Mouse (Mus musculus): ENCODE data around the gene Sprn. TPM values are rescaled to one million over a fixed set of nuclear protein-coding genes. Genes with fewer than 3 reads are reported as not detected.
A peak's percentile ranks its signal among the peaks of the same experiment; 100 is the strongest.

The Sprn gene
- polyA plus RNA-seq, 1 experiment from 2014 or later: not detected

DNA sequence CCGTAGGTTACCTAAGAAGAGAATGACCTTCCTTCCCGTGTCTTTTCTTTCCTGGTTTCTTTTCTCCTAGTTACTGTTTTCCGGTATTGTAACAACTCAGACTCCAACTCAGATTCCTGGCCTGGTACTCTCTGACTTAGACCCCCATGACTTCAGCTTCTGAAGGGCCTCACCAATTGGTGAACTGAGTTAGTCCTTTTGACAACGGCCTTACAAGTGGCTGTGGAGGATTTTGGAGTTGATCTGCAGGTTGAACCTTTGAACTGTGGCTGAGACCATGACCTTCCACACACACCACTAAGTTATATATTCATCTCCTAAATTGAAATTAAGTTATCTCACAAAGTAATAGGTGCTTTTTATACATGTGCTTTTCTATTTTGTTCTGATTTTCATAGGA lies 29.5 kb upstream of the Sprn start:
- Histone ChIP-seq H3K4me1 (no peaks in the 10 kb centered on the region), H3K27me3 (replicated peaks) (0 out of 2 replicates have a peak, but pooled peaks cover 5% of the 10 kb centered on the region), H3K9ac (no peak overlapping the region), H3K27ac (replicated peaks) (no peak overlapping the region), H3K36me3 (no peaks in the 10 kb centered on the region), H3K9me3 (no peaks in the 10 kb centered on the region), H3K4me3 (no peak overlapping the region), H3K4me2 (no peak overlapping the region)
- WGBS: 76% methylated on average over 4 of the region's 4 CpGs
- ATAC-seq (ENCODE audit: extremely low read depth, insufficient number of reproducible peaks, low FRiP score, low TSS enrichment): no peak

DNA sequence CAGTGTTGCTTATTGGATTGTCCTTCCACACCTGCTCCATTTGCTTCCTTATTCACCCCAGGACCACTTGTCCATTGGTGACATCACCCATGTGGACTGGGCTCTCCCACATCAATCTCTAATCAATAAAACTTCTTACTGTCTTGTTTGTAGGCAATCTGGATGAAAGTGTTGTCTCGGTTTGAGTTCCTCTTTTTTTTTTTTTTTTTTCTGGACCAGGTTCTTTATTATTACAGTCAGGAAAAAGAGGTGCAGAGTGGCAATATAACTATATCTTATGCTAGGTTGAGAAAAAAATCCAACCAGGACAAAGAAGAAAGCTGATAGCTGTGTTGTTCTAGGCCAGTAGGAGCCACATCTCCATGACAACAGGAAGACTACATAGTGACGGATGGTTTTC lies 26.0 kb upstream of the Sprn start:
- Histone ChIP-seq H3K9ac (no peak overlapping the region), H3K27me3 (replicated peaks) (0 out of 2 replicates have a peak, but pooled peaks cover 6% of the 10 kb centered on the region), H3K27ac (replicated peaks) (no peak overlapping the region), H3K36me3 (no peaks in the 10 kb centered on the region), H3K4me3 (no peak overlapping the region), H3K4me1 (no peaks in the 10 kb centered on the region), H3K9me3 (no peaks in the 10 kb centered on the region), H3K4me2 (no peak overlapping the region)
- ATAC-seq (ENCODE audit: extremely low read depth, insufficient number of reproducible peaks, low FRiP score, low TSS enrichment): no peak
- 64% methylated on average over 2 of the region's 2 CpGs for WGBS

- 80% methylated on average over 2 of the region's 2 CpGs for WGBS
- H3K36me3 ChIP-seq: no peaks in the 10 kb centered on the region
- no peak overlapping the region for H3K9ac ChIP-seq
- no peak overlapping the region for H3K4me3 ChIP-seq
- 0 out of 2 replicates have a peak, but pooled peaks cover 6% of the 10 kb centered on the region for H3K27me3 ChIP-seq (replicated peaks)
- no peak overlapping the region for H3K4me2 ChIP-seq
- ATAC-seq (ENCODE audit: extremely low read depth, insufficient number of reproducible peaks, low FRiP score, low TSS enrichment): no peak
- H3K27ac ChIP-seq (replicated peaks): no peak overlapping the region
- H3K4me1 ChIP-seq: no peaks in the 10 kb centered on the region
- no peaks in the 10 kb centered on the region for H3K9me3 ChIP-seq
Observed at GRCm38 (mm10) chr7:140179176-140179575, 24.5 kb upstream of the Sprn start.

- 53% methylated on average over 1 of the region's 1 CpGs for WGBS
Observed at GRCm38 (mm10) chr7:140172936-140173335, 18.3 kb upstream of the Sprn start, which contains the start of gene Olfr523. Gene Olfr523 (plus strand): TSS chr7:140173217.

GRCm38 (mm10) chr7:140170863-140171262 lies 16.2 kb upstream of the Sprn start:
- 81% methylated on average over 3 of the region's 3 CpGs for WGBS
- no peaks in the 10 kb centered on the region for H3K9me3 ChIP-seq
- no peak overlapping the region for H3K4me3 ChIP-seq
- ATAC-seq (ENCODE audit: extremely low read depth, insufficient number of reproducible peaks, low FRiP score, low TSS enrichment): no peak
- no peak overlapping the region for H3K4me2 ChIP-seq
- H3K27me3 ChIP-seq (replicated peaks): no peaks in the 10 kb centered on the region
- H3K36me3 ChIP-seq: no peaks in the 10 kb centered on the region
- no peaks in the 10 kb centered on the region for H3K4me1 ChIP-seq
- no peak overlapping the region for H3K9ac ChIP-seq
- no peak overlapping the region for H3K27ac ChIP-seq (replicated peaks)

More at GRCm38 (mm10) chr7:140172936-140173335, 18.3 kb upstream of the Sprn start, which contains the start of gene Olfr523:
- 0 out of 2 replicates have a peak, but pooled peaks cover 5% of the 10 kb centered on the region for H3K27me3 ChIP-seq (replicated peaks)
- H3K27ac ChIP-seq (replicated peaks): no peak within 1 kb of the TSS
- no peak for ATAC-seq (ENCODE audit: extremely low read depth, insufficient number of reproducible peaks, low FRiP score, low TSS enrichment)
- H3K4me2 ChIP-seq: no peak within 1 kb of the TSS
- no peaks in the 10 kb centered on the region for H3K9me3 ChIP-seq
- H3K36me3 ChIP-seq: no peaks in the 10 kb centered on the region
- no peak within 1 kb of the TSS for H3K9ac ChIP-seq
- H3K4me3 ChIP-seq: no peak within 1 kb of the TSS
- no peaks in the 10 kb centered on the region for H3K4me1 ChIP-seq

GRCm38 (mm10) chr7:140169386-140169785 lies 14.7 kb upstream of the Sprn start:
- WGBS: 72% methylated on average over 4 of the region's 4 CpGs
- no peaks in the 10 kb centered on the region for H3K4me1 ChIP-seq

DNA sequence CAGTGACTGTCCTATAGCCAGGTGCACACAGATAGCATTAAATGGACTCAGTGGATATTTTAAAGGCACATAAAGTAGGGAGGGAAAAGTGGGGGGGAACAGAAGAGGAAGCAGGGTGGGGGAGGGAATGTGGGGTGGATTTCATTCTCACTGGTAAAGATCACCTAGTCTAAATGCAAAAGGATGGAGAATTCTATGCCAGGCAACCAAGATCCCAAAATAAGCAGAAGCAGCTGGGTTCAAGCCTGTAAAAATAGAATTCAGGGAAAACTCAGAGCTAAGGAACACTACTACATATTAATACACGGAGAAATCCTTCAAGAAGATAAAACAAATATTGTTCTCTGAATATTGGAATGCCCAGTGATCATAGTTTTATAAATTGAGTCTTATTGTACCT lies 13.3 kb upstream of the Sprn start:
- Histone ChIP-seq H3K4me1 (no peaks in the 10 kb centered on the region), H3K4me3 (no peak overlapping the region), H3K4me2 (no peak overlapping the region), H3K9ac (no peak overlapping the region), H3K36me3 (no peaks in the 10 kb centered on the region), H3K27ac (replicated peaks) (no peak overlapping the region), H3K27me3 (replicated peaks) (no peaks in the 10 kb centered on the region), H3K9me3 (no peaks in the 10 kb centered on the region)
- no peak for ATAC-seq (ENCODE audit: extremely low read depth, insufficient number of reproducible peaks, low FRiP score, low TSS enrichment)
- 54% methylated on average over 1 of the region's 1 CpGs for WGBS

More at GRCm38 (mm10) chr7:140169386-140169785, 14.7 kb upstream of the Sprn start:
- no peak overlapping the region for H3K9ac ChIP-seq
- H3K36me3 ChIP-seq: no peaks in the 10 kb centered on the region
- H3K9me3 ChIP-seq: no peaks in the 10 kb centered on the region
- H3K27ac ChIP-seq (replicated peaks): no peak overlapping the region
- no peaks in the 10 kb centered on the region for H3K27me3 ChIP-seq (replicated peaks)
- no peak for ATAC-seq (ENCODE audit: extremely low read depth, insufficient number of reproducible peaks, low FRiP score, low TSS enrichment)
- no peak overlapping the region for H3K4me3 ChIP-seq
- H3K4me2 ChIP-seq: no peak overlapping the region

DNA sequence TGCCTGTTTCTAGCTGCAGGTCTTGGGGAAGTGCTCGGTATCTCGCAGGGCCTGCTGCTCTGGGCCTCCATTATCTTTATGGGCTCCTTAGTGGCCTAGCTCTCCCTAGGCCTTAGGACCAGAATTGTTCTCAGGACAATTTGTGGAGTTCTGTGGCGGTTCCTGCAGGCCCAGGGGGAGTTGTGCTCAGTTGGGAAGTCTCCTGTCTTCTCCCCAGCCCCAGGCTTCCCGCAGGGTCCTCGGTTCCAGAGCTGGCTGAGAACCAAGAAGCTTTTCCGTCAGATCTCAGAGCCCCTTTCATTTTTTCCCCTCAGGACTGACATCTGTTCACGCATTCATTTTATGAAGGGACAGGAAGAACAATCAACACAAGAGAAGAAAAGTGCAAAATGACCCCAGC lies 10.0 kb upstream of the Sprn start, which contains the start of gene Olfr522:
Olfr522 (minus strand) TSS at position 101 of the 400 bp plus-strand sequence.
- H3K9me3 ChIP-seq: no peaks in the 10 kb centered on the region
- no peaks in the 10 kb centered on the region for H3K36me3 ChIP-seq
- no peak for ATAC-seq (ENCODE audit: extremely low read depth, insufficient number of reproducible peaks, low FRiP score, low TSS enrichment)
- H3K27ac ChIP-seq (replicated peaks): no peak within 1 kb of the TSS
- WGBS: 56% methylated on average over 7 of the region's 7 CpGs
- H3K9ac ChIP-seq: no peak within 1 kb of the TSS
- 0 out of 2 replicates have a peak, but pooled peaks cover 17% of the 10 kb centered on the region for H3K27me3 ChIP-seq (replicated peaks)
- H3K4me1 ChIP-seq: no peaks in the 10 kb centered on the region
- no peak within 1 kb of the TSS for H3K4me3 ChIP-seq
- no peak within 1 kb of the TSS for H3K4me2 ChIP-seq

- peaks cover 50% of the 10 kb centered on the region for H3K27me3 ChIP-seq (replicated peaks)
- H3K4me2 ChIP-seq: no peak overlapping the region
- no peak overlapping the region for H3K9ac ChIP-seq
- no peak overlapping the region for H3K4me3 ChIP-seq
- H3K27ac ChIP-seq (replicated peaks): no peak overlapping the region
- WGBS: 73% methylated on average over 3 of the region's 3 CpGs
- no peaks in the 10 kb centered on the region for H3K36me3 ChIP-seq
- H3K4me1 ChIP-seq: no peaks in the 10 kb centered on the region
- no peak for ATAC-seq (ENCODE audit: extremely low read depth, insufficient number of reproducible peaks, low FRiP score, low TSS enrichment)
- no peaks in the 10 kb centered on the region for H3K9me3 ChIP-seq
Observed at GRCm38 (mm10) chr7:140160363-140160762, 5.7 kb upstream of the Sprn start.

DNA sequence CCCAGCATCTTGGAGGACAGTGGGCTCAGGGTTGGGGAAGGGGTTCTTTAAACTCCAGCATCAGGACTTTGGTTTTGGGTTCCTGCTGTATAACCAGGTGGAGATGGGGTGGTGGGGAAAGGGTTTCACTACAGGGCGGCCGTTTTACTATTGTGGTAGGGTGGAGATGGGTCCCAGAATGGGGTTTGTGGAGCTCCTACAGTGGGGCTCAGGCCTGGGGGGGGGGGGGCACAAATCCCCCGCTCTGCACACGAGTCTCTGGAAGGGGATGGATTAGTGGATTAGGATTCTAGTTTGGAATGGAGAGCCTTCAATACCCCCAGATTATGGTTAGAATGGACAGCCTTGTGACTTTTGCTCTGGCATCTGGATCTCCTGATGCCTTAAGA lies 854 bp downstream of the Sprn start:
- H3K9me3 ChIP-seq: no peaks in the 10 kb centered on the region
- peak overlapping the region; percentile 66 for H3K4me2 ChIP-seq
- H3K9ac ChIP-seq: peak overlapping the region; percentile 64
- H3K36me3 ChIP-seq: peaks cover 5% of the 10 kb centered on the region; the same call in 1 of the 2 replicates
- no peak overlapping the region for H3K27ac ChIP-seq (replicated peaks)
- ATAC-seq (ENCODE audit: extremely low read depth, insufficient number of reproducible peaks, low FRiP score, low TSS enrichment): no peak
- peaks cover 68% of the 10 kb centered on the region for H3K27me3 ChIP-seq (replicated peaks)
- peaks cover 15% of the 10 kb centered on the region for H3K4me1 ChIP-seq
- 23% methylated on average over 4 of the region's 4 CpGs for WGBS
- H3K4me3 ChIP-seq: peak overlapping the region; percentile 30

DNA sequence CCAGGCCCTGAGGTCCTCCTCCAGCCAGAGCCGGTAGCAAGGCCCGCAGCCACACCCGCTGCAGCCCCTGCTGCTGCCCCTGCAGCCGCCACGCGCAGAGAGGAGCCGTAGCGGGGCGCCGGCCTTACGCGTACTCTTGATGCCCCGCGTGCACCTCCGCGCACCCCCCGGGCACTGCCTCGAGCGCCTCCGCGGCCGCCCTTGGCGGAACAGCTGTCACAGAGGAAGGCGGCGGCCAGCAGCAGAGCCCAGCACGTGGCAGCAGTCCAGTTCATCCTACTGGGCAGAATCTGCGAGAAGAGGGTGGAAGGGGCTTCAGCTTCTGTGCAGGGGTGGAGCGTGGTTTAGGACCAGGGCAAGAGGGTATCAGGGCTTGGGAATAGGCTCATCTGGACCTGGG lies 1.3 kb downstream of the Sprn start:
- WGBS: 5% methylated on average over 28 of the region's 28 CpGs
- no peaks in the 10 kb centered on the region for H3K9me3 ChIP-seq
- no peak overlapping the region for H3K27ac ChIP-seq (replicated peaks)
- peaks cover 15% of the 10 kb centered on the region for H3K4me1 ChIP-seq
- H3K4me3 ChIP-seq: peak overlapping the region; percentile 38
- ATAC-seq (ENCODE audit: extremely low read depth, insufficient number of reproducible peaks, low FRiP score, low TSS enrichment): no peak
- H3K4me2 ChIP-seq: peak overlapping the region; percentile 66
- H3K27me3 ChIP-seq (replicated peaks): peaks cover 63% of the 10 kb centered on the region
- H3K36me3 ChIP-seq: peaks cover 5% of the 10 kb centered on the region; the same call in 1 of the 2 replicates
- H3K9ac ChIP-seq: peak overlapping the region; percentile 64

- no peak overlapping the region for H3K27ac ChIP-seq (replicated peaks)
- ATAC-seq (ENCODE audit: extremely low read depth, insufficient number of reproducible peaks, low FRiP score, low TSS enrichment): no peak
- WGBS: 79% methylated on average over 4 of the region's 4 CpGs
Observed at GRCm38 (mm10) chr7:140144550-140144949, 10.1 kb downstream of the Sprn start.

More at GRCm38 (mm10) chr7:140144550-140144949, 10.1 kb downstream of the Sprn start:
- Histone ChIP-seq H3K9me3 (no peaks in the 10 kb centered on the region), H3K36me3 (peaks cover 18% of the 10 kb centered on the region), H3K9ac (no peak overlapping the region), H3K4me3 (no peak overlapping the region), H3K27me3 (replicated peaks) (no peaks in the 10 kb centered on the region), H3K4me2 (no peak overlapping the region), H3K4me1 (peaks cover 6% of the 10 kb centered on the region; the same call in 1 of the 2 replicates)

Data from heart, embryonic 13.5 days (tissue).